Mouse (Mus musculus) adrenal gland, adult 2 months (tissue): ENCODE measurements around the gene Elovl6. TPM values are rescaled to one million over a fixed set of nuclear protein-coding genes. Genes with fewer than 3 reads are reported as not detected.
A peak's percentile ranks its signal among the peaks of the same experiment; 100 is the strongest.

Experiments
- DNase-seq: peaks from one replicate; pipeline ENCODE4 v3.0.0; 2021
- long read RNA-seq: library from polyadenylated mRNA; stranded (forward); transcript quantifications from one replicate; pipeline ENCODE4 v2.0.0, GENCODE M21; 2021
- polyA plus RNA-seq: library from polyadenylated mRNA; depleted of rRNA; stranded (reverse); fragments of >200 nt; gene quantifications from 2 replicates; pipeline ENCODE4 v1.2.3, GENCODE M21; 2012; rRNA removed
- total RNA-seq, 2 experiments: library from RNA; stranded (reverse); gene quantifications; 2 replicates each; pipeline ENCODE4 v1.2.3; 2021

Elovl6 gene
- 10 to 100 TPM; 59.0 to 96.0 TPM for total RNA-seq
- 111 and 121 TPM in 2 replicates for polyA plus RNA-seq
- long read RNA-seq, full-length matches to known transcripts, result 28 of 33 reads
- long read RNA-seq, partial matches to known transcripts, result 0 of 33 reads
- long read RNA-seq, other reads (novel, unspliced or antisense), result 5 of 33 reads

DNA sequence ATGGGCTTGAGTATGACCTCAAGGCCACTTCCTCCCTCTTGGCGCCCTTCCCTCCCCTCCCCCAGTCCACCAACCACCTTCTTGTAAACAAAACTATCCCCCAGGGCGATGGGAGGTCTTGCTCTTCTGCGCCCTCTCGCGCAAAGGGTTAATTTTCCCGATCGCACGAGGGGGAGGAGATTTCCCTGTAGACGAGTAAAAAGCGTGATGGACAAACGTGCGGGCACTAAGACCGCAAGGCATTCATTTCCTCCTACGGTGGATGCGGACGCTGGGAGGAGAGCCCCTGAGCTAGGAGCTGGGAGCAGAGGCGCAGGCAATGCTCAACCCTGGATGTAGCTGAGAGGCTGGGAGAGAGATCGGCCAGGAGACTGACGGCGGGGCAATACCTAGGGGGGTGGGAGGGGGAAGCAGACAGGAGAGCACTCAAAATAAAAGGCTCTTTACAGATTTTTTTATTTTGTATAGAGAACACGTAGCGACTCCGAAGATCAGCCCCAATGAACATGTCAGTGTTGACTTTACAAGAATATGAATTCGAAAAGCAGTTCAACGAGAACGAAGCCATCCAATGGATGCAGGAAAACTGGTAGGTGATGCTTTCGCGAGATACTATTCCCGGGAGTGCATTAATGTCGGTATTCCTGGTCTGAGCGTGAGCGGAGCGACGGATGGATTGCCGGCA is at the start of gene Elovl6:
Gene Elovl6, plus strand, starts transcription at position 176 of the 685 bp plus-strand sequence.
- DNase-seq, result peak; percentile 87

- DNase-seq, result no peak
Observed at GRCm38 (mm10) chr3:129488774-129489173, 43.4 kb upstream of the Elovl6 start.

GRCm38 (mm10) chr3:129494123-129494522 is 38.0 kb upstream of the Elovl6 start:
- no peak for DNase-seq

GRCm38 (mm10) chr3:129494731-129495130 is 37.4 kb upstream of the Elovl6 start:
- DNase-seq, result no peak

GRCm38 (mm10) chr3:129503781-129504180 is 28.4 kb upstream of the Elovl6 start:
- DNase-seq, result no peak

DNA sequence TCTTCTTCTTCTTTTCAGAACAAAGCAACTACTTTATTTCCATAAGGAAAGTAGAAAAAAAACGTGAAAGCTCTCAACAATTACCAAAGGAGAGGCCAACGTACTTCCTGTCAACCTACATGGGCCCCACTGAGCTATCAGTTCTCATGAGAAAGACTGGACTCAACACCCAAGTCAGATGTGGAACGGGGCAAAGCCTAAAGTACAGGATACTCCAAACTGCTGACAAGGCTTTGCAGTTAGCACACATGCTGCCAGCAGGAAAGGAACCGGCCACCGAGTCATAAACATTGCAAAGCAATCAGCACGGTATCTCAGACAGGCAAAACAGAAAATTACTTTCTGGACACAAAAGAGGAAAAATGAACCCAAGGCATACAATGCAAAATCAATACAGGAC is 27.2 kb upstream of the Elovl6 start:
- DNase-seq, result no peak

DNA sequence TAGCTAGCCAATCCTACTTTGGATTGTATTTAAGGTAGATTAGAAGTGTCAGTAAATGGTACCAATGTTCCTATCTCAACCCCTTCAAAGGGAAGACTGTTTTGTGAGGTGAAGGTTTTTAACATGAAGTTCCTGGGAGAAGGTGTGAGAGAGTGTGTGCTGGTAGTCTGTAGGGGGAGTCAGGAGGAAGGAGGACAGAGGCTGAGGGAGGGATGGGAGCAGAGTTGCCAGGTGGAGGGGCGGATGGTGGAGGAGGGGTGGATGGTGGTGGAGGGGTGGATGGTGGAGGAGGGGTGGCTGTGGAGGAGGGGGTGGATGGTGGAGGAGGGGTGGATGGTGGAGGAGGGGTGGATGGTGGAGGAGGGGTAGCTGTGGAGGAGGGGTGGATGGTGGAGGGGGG is 24.4 kb upstream of the Elovl6 start:
- DNase-seq, result no peak

GRCm38 (mm10) chr3:129508571-129508970 is 23.6 kb upstream of the Elovl6 start:
- no peak for DNase-seq

- no peak for DNase-seq
Observed at GRCm38 (mm10) chr3:129509725-129510124, 22.4 kb upstream of the Elovl6 start.

DNA sequence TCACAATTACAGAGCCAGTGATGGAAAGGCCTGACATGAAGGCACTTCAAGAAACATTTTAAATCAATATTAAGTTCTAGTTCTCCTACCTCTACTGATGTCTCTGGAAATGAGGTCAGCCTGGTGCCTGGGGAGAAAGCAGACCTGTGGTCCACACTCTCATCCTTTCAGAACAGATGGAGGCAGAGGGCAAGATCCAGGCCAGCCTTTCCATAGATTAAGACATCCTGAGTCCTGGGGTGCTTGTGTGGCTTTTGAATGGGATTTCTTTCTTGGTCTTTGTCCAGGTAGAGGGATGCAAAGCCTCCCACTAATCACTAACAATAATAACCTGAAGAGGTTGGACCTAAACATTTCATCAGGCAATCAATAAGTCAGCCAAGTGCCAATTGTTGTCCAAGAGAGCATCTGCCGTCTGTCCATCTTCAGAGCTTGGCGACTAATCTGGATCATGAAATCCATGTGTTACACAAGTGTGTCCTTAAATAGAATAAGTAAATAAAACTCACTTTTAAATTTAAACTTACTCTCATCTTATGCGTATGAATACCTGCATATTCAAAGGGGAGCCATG is 16.2 kb upstream of the Elovl6 start:
- no peak for DNase-seq

DNA sequence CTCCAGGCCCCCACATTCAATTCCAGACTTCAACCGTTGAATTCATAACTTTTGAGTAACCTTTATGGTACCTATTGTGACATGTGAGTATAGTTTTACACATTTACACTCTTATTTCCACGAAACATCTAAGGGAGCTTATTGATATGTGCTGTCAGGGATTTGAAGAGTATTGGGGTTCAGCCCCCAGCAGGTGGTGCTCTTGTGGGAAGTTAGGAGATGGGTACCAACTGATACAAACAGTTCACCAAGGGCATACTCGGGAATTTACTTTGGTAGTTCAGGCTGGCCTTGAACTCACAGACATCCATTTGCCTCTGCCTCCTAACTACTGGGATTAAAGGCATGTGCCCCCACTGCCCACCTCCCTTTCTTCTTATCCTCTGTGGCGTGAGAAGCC is 11.7 kb upstream of the Elovl6 start:
- DNase-seq, result peak; percentile 19

DNA sequence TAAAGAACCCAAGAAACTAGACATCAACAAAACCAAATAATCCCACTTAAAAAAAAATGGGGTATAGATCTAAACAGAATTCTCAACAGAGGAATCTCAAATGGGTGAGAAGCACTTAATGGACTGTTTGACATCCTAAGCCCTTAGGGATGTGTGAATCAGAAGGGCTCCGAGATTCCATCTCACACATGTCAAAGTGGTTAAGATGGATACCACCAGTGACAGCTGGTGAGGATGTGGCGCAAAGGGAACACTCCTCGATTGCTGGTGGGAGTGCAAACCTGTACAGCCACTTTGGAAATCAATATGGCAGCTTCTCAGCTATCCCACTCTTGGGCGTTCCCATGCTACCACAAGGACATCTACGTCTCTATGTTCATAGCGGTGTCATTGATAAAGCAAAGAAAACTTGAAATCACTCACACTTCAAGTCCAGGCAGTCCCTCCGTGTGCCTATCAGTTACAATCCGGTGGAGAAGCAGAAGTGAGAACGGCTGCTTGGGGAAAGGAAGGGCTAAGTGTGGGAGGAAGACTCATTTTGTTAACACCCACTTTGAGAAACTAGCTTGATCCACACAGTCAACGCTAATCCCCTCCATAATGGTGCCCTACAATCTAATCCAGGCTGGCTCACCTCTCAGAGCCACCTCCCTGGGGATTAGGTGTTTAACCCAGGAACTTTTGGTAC is 8.6 kb upstream of the Elovl6 start:
- no peak for DNase-seq

DNA sequence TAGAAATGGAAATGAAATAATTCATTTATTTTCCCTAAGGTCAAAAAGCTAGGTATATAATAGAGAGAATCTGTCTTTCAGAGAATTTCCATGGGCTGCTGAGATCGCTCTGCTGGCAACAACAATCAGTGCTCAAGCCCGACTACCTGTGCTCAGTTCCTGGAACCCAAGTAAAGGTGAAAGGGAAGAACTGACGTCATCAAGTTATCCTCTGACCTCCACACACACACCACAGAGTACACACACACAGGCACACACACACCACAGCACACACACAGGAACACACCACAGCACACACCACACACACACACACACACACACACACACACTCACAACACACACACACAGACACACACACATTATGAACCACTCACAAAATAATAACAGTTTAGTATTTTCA is 5.1 kb upstream of the Elovl6 start:
- DNase-seq, result no peak

GRCm38 (mm10) chr3:129529311-129529710 is 2.8 kb upstream of the Elovl6 start:
- no peak for DNase-seq

DNA sequence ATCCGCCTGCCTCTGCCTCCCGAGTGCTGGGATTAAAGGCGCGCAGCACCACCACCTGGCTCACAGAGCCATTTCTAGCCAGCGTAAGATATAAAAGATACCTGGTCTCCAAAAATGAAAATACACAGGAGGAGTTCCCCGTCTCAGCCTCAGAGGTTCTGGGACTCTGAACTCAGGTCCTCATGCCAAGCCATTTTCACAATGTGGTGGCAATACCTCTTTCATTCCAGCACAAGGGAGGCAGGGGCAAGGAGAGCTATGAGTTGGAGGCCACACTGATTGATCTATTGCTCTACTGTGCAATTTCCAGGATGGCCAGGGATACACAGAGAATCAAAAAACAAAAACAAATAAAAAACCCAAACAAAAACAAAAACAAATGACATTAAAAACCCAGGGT is 1.7 kb upstream of the Elovl6 start:
- DNase-seq, result no peak

DNA sequence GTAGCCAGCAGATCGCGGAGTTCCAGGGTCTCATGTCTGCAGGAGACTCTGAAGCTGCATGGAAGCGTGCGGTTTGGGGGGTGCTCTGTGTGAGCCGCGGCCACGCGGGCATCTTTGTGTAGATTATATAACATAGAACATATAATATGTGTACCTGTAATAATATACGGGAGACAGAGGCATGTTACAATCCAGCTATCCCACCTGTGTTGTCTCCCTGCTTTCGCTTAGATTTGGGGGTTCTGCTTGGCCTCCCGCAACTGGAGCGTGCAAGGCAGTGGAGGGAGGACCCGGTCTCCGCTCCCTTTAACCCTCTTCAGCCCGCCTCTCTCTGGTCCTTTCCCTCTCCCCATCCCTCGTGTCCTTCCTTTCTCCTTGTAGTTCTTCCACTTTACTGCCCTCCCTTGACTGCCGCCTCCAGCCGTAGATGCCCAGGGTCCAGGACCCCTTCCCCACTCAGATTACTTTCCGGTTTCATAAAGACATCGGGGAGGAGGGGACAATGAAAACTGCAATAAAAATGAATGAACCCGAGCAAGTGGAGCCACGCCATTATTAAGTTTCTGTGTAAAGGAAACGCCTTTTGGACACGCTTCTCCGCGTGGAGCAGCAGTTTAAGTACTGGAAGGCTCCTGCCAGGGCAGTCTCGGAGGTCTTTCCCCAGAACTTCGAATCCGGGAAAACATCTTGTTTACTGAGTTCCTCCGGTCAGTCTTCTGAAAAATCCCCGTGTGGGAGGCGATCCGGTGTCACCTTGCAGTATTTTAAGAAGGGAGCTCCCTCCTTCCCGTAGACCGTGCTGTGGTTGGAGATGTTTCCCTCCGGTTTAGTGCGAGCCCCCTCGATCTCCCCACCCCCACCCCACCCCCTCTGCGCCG is 949 bp downstream of the Elovl6 start:
- DNase-seq, result peak; percentile 59

DNA sequence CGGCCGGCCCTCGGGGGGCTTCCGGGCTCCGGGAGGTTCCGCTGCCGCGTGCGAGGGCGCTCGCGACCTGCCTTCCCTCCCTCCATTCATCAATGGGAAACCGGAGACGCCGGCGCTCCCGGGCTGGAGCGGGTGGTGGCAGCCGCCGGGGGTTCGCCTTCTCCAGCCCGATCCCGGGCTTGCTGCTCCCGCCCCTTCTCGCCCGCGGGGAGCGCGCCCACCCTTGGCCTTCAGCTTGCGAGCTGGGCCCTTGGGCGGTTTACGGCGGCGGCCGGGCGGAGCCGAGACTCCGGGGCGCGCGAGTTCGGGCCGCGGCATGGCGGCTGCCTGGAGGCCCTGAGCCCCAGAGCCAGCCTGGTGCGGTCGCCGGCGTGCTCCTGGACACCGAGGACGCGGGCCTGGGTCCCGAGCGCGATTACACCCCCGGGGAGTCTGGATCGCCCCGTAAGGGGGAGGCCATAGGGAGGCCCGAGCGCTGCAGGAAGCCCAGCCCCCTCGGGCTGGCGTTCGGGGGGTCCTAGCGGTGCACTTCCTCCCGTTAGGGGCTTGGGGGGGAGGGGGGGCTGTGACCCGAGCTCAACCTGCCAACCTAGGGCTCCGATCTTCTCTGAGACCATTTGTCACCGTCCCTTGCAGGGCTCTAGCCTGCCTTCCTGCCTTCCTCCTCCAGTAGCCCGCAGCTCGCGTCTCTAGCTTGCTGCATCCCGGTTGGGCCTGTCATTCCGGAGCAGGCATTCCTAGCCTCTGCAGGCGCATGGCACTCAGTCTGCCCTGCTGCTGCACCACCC is 1.8 kb downstream of the Elovl6 start:
- peak; percentile 88 for DNase-seq

- DNase-seq, result no peak
Observed at GRCm38 (mm10) chr3:129535444-129535843, 3.3 kb downstream of the Elovl6 start.

DNA sequence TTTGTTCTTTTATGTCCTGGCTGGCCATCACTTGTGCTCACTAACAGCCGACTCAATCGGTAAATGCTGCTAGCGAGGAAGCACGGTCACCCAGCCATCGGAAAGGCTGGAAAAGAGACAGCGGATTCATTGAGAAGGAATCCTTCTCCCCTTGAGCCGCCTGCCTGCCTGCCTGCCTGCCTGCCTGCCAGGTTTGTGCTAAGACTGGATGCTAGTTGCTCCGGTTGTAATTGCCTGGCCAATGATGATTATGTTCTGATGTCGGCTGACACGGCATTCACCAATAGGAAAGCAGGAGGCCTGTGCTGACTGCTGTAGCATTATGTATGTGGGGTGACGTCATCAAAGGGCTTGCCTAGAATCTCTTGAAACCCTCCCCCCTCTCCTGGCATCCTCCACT is 4.0 kb downstream of the Elovl6 start:
- peak; percentile 94 for DNase-seq

DNA sequence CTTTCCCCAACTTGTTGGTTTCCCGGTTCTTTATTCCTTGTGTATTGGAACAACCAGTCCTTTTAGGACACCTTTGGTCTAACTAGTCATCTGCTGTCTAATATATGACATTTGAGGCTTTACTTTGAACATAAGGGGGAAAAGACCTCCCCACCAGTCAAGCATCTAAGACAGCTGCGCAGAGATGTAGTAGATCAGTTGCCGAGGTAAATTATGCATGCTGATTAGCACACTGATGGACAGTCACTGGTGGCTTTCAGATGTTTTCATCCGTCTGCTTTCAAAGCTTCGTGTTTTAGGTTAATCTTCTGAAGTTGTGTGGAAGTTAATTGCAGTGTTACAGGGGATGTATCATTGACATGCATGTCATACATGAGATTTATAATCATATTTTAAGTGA is 5.8 kb downstream of the Elovl6 start:
- DNase-seq, result no peak

- no peak for DNase-seq
Observed at GRCm38 (mm10) chr3:129540882-129541281, 8.7 kb downstream of the Elovl6 start.
